In genomic region chr16:93292965-93293653, GRCm38 (mm10) we compare ENCODE assay signal across 9 mouse cellular contexts.
A peak's percentile ranks its signal among the peaks of the same experiment; 100 is the strongest.
DNase-seq lines count a peak whose midpoint lies in the region; ATAC-seq and TF ChIP-seq lines count a peak whose summit lies in the region.
"Had no signal": no experiment of that assay in that cellular context is flagged by ENCODE, and none has a peak within 500 bp of the region (broad histone marks: within the 10 kb centered on the region; RNA-seq: fewer than 3 reads in every experiment).

No protein-coding gene starts in this region.

- ATAC-seq in embryonic facial prominence, embryonic 15.5 days (ENCODE audit: insufficient number of reproducible peaks, low FRiP score, low TSS enrichment, low read depth), result peak; percentile 79
- ATAC-seq in heart, embryonic 12.5 days (ENCODE audit: insufficient number of reproducible peaks, low FRiP score), result 0 out of 2 replicates have a peak, but pooled peaks have one; percentile 45
- peak; percentile 94 for ATAC-seq in kidney, embryonic 16.5 days (ENCODE audit: low FRiP score, low TSS enrichment)
- ATAC-seq in neural tube, embryonic 11.5 days (ENCODE audit: insufficient read depth, low FRiP score, low TSS enrichment), result peak; percentile 81
- peak; percentile 89 for ATAC-seq in stomach, postnatal 0 days (ENCODE audit: low FRiP score, low TSS enrichment)

- TF ChIP-seq CTCF in C2C12 (IDR thresholded peaks at IDR 0.05; ENCODE audit: control insufficient read depth, insufficient read depth, insufficient read length), result peak; percentile 82
- peak; percentile 83 for TF ChIP-seq CTCF in bone marrow, adult 2 months (IDR thresholded peaks at IDR 0.05; ENCODE audit: control insufficient read depth, insufficient read depth, low read length)
- peak; percentile 97 for TF ChIP-seq CTCF in stomach, postnatal 0 days (IDR thresholded peaks at IDR 0.05; ENCODE audit: low read depth)

- peak; percentile 65 for DNase-seq in liver
- DNase-seq in neural tube, embryonic 11.5 days (ENCODE audit: low spot score), result peak; percentile 75
- DNase-seq in stomach, postnatal 0 days (ENCODE audit: low spot score), result peak; percentile 81

- H3K27me3 ChIP-seq in C2C12 (ENCODE audit: control insufficient read depth, insufficient read depth, insufficient read length), result no peaks in the 10 kb centered on the region
- no peaks in the 10 kb centered on the region for H3K27me3 ChIP-seq in embryonic facial prominence, embryonic 15.5 days
- H3K27me3 ChIP-seq in heart, embryonic 12.5 days (replicated peaks), result peaks cover 45% of the 10 kb centered on the region
- peaks cover 12% of the 10 kb centered on the region for H3K27me3 ChIP-seq in kidney, embryonic 16.5 days (ENCODE audit: insufficient read depth, low read length)
- H3K27me3 ChIP-seq in neural tube, embryonic 11.5 days (ENCODE audit: control insufficient read depth, insufficient read depth, low read length), result peaks cover 12% of the 10 kb centered on the region; the same call in 1 of the 2 replicates
- H3K27me3 ChIP-seq in stomach, postnatal 0 days (ENCODE audit: control insufficient read depth, insufficient read depth, low read length), result no peaks in the 10 kb centered on the region

- no peaks in the 10 kb centered on the region for H3K79me2 ChIP-seq in C2C12 (ENCODE audit: control insufficient read depth, insufficient read depth)

- H3K4me3 ChIP-seq in C2C12 (ENCODE audit: insufficient read depth, poor library complexity, severe bottlenecking), result no peak overlapping the region
- H3K4me3 ChIP-seq in bone marrow, adult 2 months (replicated peaks; ENCODE audit: control insufficient read depth, low read depth, low read length), result no peak overlapping the region
- H3K4me3 ChIP-seq in embryonic facial prominence, embryonic 15.5 days (replicated peaks), result no peak overlapping the region
- no peak overlapping the region for H3K4me3 ChIP-seq in heart, embryonic 12.5 days
- no peak overlapping the region for H3K4me3 ChIP-seq in kidney, embryonic 16.5 days (ENCODE audit: low read length)
- no peak overlapping the region for H3K4me3 ChIP-seq in neural tube, embryonic 11.5 days (ENCODE audit: low read depth, low read length)
- no peak overlapping the region for H3K4me3 ChIP-seq in stomach, postnatal 0 days (ENCODE audit: low read depth, low read length)
- H3K4me3 ChIP-seq: erythroblast, embryonic 14.5 days had no signal

- peak overlapping the region; percentile 8 for H3ac ChIP-seq in C2C12 (ENCODE audit: control insufficient read depth, insufficient read length, low read depth)

- 30% methylated on average over 13 of the region's 13 CpGs for WGBS in bone marrow, adult 2 months
- WGBS in embryonic facial prominence, embryonic 15.5 days, result 26% methylated on average over 13 of the region's 13 CpGs
- 24% methylated on average over 13 of the region's 13 CpGs for whole genome bisulfite sequencing in heart, embryonic 12.5 days
- WGBS in kidney, embryonic 16.5 days, result 24% methylated on average over 13 of the region's 13 CpGs
- 20% methylated on average over 13 of the region's 13 CpGs for WGBS in neural tube, embryonic 11.5 days
- WGBS in stomach, postnatal 0 days, result 30% methylated on average over 13 of the region's 13 CpGs

- no peak for TF ChIP-seq EP300 in stomach, postnatal 0 days (optimal IDR thresholded peaks at IDR 0.05)

- no peaks in the 10 kb centered on the region for H3K4me1 ChIP-seq in bone marrow, adult 2 months (ENCODE audit: control insufficient read depth, insufficient read depth, low read length)
- H3K4me1 ChIP-seq in embryonic facial prominence, embryonic 15.5 days, result peaks cover 9% of the 10 kb centered on the region; the same call in 1 of the 2 replicates
- H3K4me1 ChIP-seq in heart, embryonic 12.5 days (replicated peaks), result 0 out of 2 replicates have a peak, but pooled peaks cover 3% of the 10 kb centered on the region
- peaks cover 8% of the 10 kb centered on the region; the same call in 1 of the 2 replicates for H3K4me1 ChIP-seq in kidney, embryonic 16.5 days (ENCODE audit: insufficient read depth, low read length)
- H3K4me1 ChIP-seq in neural tube, embryonic 11.5 days (ENCODE audit: control insufficient read depth, insufficient read depth, low read length), result 0 out of 2 replicates have a peak, but pooled peaks cover 4% of the 10 kb centered on the region
- H3K4me1 ChIP-seq in stomach, postnatal 0 days (replicated peaks; ENCODE audit: control insufficient read depth, insufficient read depth), result no peaks in the 10 kb centered on the region; the same call in 1 of the 2 replicates

- no peak overlapping the region for H3K4me2 ChIP-seq in embryonic facial prominence, embryonic 15.5 days (replicated peaks)
- no peak overlapping the region; the same call in 1 of the 2 replicates for H3K4me2 ChIP-seq in heart, embryonic 12.5 days
- peak overlapping the region; percentile 35 for H3K4me2 ChIP-seq in kidney, embryonic 16.5 days (replicated peaks; ENCODE audit: low read depth, low read length)
- H3K4me2 ChIP-seq in neural tube, embryonic 11.5 days (ENCODE audit: low read depth), result no peak overlapping the region
- no peak overlapping the region for H3K4me2 ChIP-seq in stomach, postnatal 0 days (replicated peaks; ENCODE audit: low read depth)

- no peak overlapping the region for H3K27ac ChIP-seq in bone marrow, adult 2 months (ENCODE audit: control insufficient read depth, insufficient read depth, low read depth, low read length, poor library complexity)
- H3K27ac ChIP-seq in embryonic facial prominence, embryonic 15.5 days (replicated peaks), result no peak overlapping the region
- H3K27ac ChIP-seq in heart, embryonic 12.5 days (ENCODE audit: poor library complexity, severe bottlenecking), result no peak overlapping the region
- H3K27ac ChIP-seq in kidney, embryonic 16.5 days (ENCODE audit: low read length), result no peak overlapping the region; the same call in 1 of the 2 replicates
- H3K27ac ChIP-seq in neural tube, embryonic 11.5 days (ENCODE audit: low read depth, low read length), result no peak overlapping the region
- H3K27ac ChIP-seq in stomach, postnatal 0 days (replicated peaks), result peak overlapping the region; percentile 75

- H3K79me3 ChIP-seq in C2C12 (ENCODE audit: low read depth), result no peaks in the 10 kb centered on the region

- H3K9ac ChIP-seq in embryonic facial prominence, embryonic 15.5 days, result no peak overlapping the region
- no peak overlapping the region for H3K9ac ChIP-seq in heart, embryonic 12.5 days
- H3K9ac ChIP-seq in kidney, embryonic 16.5 days (replicated peaks; ENCODE audit: low read length), result no peak overlapping the region
- H3K9ac ChIP-seq in neural tube, embryonic 11.5 days (ENCODE audit: low read length), result no peak overlapping the region
- H3K9ac ChIP-seq in stomach, postnatal 0 days (ENCODE audit: low read length), result no peak overlapping the region

- H3K36me3 ChIP-seq in C2C12 (ENCODE audit: control insufficient read depth, insufficient read depth), result no peaks in the 10 kb centered on the region
- no peaks in the 10 kb centered on the region for H3K36me3 ChIP-seq in embryonic facial prominence, embryonic 15.5 days
- no peaks in the 10 kb centered on the region for H3K36me3 ChIP-seq in heart, embryonic 12.5 days
- H3K36me3 ChIP-seq in kidney, embryonic 16.5 days (ENCODE audit: insufficient read depth, low read length), result no peaks in the 10 kb centered on the region
- no peaks in the 10 kb centered on the region for H3K36me3 ChIP-seq in neural tube, embryonic 11.5 days (ENCODE audit: control insufficient read depth, insufficient read depth, low read length)
- no peaks in the 10 kb centered on the region for H3K36me3 ChIP-seq in stomach, postnatal 0 days (ENCODE audit: control insufficient read depth, insufficient read depth, low read length)

- no peaks in the 10 kb centered on the region for H3K9me3 ChIP-seq in embryonic facial prominence, embryonic 15.5 days (replicated peaks)
- H3K9me3 ChIP-seq in heart, embryonic 12.5 days (replicated peaks), result no peaks in the 10 kb centered on the region
- H3K9me3 ChIP-seq in kidney, embryonic 16.5 days (ENCODE audit: low read length), result no peaks in the 10 kb centered on the region
- H3K9me3 ChIP-seq in neural tube, embryonic 11.5 days (ENCODE audit: control insufficient read depth, low read length), result no peaks in the 10 kb centered on the region
- H3K9me3 ChIP-seq in stomach, postnatal 0 days (ENCODE audit: control insufficient read depth, low read length), result no peaks in the 10 kb centered on the region

- no peak for TF ChIP-seq POLR2A in bone marrow, adult 2 months (IDR thresholded peaks at IDR 0.05; ENCODE audit: borderline replicate concordance, control insufficient read depth, low read depth, low read length)

TF ChIP-seq in C2C12, 6 proteins besides CTCF, POLR2A, EP300 and RAD21:
- TF ChIP-seq USF1 (IDR thresholded peaks at IDR 0.05; ENCODE audit: low read depth) (no peak), MYOD1 (IDR thresholded peaks at IDR 0.05; ENCODE audit: control insufficient read depth, insufficient read length, low read depth) (peak; percentile 87), MYOG (IDR thresholded peaks at IDR 0.05; ENCODE audit: control insufficient read depth, extremely low read depth, insufficient read length) (no peak), MAX (IDR thresholded peaks at IDR 0.05) (peak; percentile 89), FOSL1 (IDR thresholded peaks at IDR 0.05; ENCODE audit: insufficient read depth, low read length, poor library complexity, severe bottlenecking) (peak; percentile 69), CEBPB (IDR thresholded peaks at IDR 0.05; ENCODE audit: low read depth) (no peak)
